Comparison of ENCODE assay signal across 8 mouse cellular contexts in the genomic region with DNA sequence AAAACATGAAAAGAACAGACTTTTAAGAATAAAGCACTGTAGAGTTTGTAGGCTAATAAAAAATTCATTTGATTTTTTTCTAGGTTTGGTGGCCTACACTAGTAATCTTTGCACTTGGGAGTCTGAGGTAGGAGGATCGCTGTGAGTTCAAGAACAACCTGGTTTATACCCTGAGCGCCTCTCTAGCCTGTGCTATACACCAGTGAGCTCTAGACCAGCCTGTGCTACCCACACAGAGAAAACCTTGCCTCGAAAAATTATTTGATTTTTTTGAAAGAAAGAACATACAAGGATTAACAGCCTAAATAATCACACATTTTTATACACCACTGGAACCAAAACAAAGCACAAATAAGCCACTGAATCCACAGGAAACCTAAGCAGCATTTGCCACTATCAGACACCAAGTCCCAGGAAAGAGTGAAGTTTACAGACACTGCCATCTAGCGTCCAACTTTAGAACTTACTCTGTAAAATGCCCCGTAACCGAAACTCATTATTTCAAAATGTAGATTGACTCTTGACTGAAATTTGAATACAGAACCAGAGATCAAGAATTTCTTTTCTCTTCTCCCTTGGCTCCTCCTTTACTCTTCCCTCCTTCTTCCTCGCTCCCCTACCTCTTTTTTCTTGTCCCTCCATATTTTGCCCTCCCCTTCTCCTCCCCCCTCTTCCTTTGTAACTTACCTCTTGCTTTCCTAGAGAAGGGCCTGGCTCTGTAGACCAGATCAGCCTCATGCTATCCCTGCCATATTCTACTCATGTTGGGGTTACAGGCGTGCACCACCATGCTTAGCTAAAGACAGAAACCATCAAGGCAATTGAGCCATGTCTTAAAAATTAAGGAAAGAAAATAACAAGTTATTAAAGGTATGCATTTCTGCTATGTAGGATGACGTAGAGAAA. TPM values are rescaled to one million over a fixed set of nuclear protein-coding genes. Genes with fewer than 3 reads are reported as not detected.
A peak's percentile ranks its signal among the peaks of the same experiment; 100 is the strongest.
DNase-seq lines count a peak whose midpoint lies in the region; ATAC-seq and TF ChIP-seq lines count a peak whose summit lies in the region.

No protein-coding gene starts in this region.

- 0 out of 2 replicates have a peak, but pooled peaks have one; percentile 10 for TF ChIP-seq CTCF in bone marrow, adult 2 months (IDR thresholded peaks at IDR 0.05; ENCODE audit: control insufficient read depth, insufficient read depth, low read length)
- TF ChIP-seq CTCF in heart, adult 2 months (IDR thresholded peaks at IDR 0.05) = peak; percentile 90
- TF ChIP-seq CTCF in midbrain, postnatal 0 days (IDR thresholded peaks at IDR 0.05) = peak; percentile 87

- 39% methylated on average over 9 of the region's 9 CpGs for whole genome bisulfite sequencing in kidney, embryonic 16.5 days
- 37% methylated on average over 9 of the region's 9 CpGs for WGBS in bone marrow, adult 2 months
- WGBS in heart, adult 2 months = 31% methylated on average over 9 of the region's 9 CpGs
- 40% methylated on average over 9 of the region's 9 CpGs for WGBS in midbrain, postnatal 0 days

- no peaks in the 10 kb centered on the region for H3K4me1 ChIP-seq in kidney, embryonic 16.5 days (ENCODE audit: insufficient read depth, low read length)
- no peaks in the 10 kb centered on the region for H3K4me1 ChIP-seq in bone marrow, adult 2 months (ENCODE audit: control insufficient read depth, insufficient read depth, low read length)
- H3K4me1 ChIP-seq in heart, adult 2 months (ENCODE audit: control insufficient read depth, insufficient read depth, low read length) = no peaks in the 10 kb centered on the region; the same call in 1 of the 2 replicates
- H3K4me1 ChIP-seq in midbrain, postnatal 0 days (ENCODE audit: insufficient read depth, low read length) = no peaks in the 10 kb centered on the region

- H3K27ac ChIP-seq in kidney, embryonic 16.5 days (ENCODE audit: low read length) = no peak overlapping the region
- H3K27ac ChIP-seq in bone marrow, adult 2 months (ENCODE audit: control insufficient read depth, insufficient read depth, low read depth, low read length, poor library complexity) = no peak overlapping the region
- no peak overlapping the region for H3K27ac ChIP-seq in heart, adult 2 months
- H3K27ac ChIP-seq in midbrain, postnatal 0 days (ENCODE audit: low read depth, low read length) = no peak overlapping the region

- TF ChIP-seq EP300 in heart, adult 2 months (IDR thresholded peaks at IDR 0.05; ENCODE audit: insufficient read depth, low read depth, low read length) = no peak

- H3K9me3 ChIP-seq in kidney, embryonic 16.5 days (ENCODE audit: low read length) = no peaks in the 10 kb centered on the region
- H3K9me3 ChIP-seq in midbrain, postnatal 0 days (ENCODE audit: low read length) = no peaks in the 10 kb centered on the region

- no peaks in the 10 kb centered on the region for H3K79me2 ChIP-seq in heart, adult 2 months (replicated peaks; ENCODE audit: control insufficient read depth, insufficient read depth, low read length)

- no peaks in the 10 kb centered on the region for H3K27me3 ChIP-seq in kidney, embryonic 16.5 days (ENCODE audit: insufficient read depth, low read length)
- H3K27me3 ChIP-seq in heart, adult 2 months (ENCODE audit: control insufficient read depth, insufficient read depth, low read length) = no peaks in the 10 kb centered on the region
- H3K27me3 ChIP-seq in midbrain, postnatal 0 days (ENCODE audit: insufficient read depth, low read length) = no peaks in the 10 kb centered on the region

- H3K36me3 ChIP-seq in kidney, embryonic 16.5 days (ENCODE audit: insufficient read depth, low read length) = no peaks in the 10 kb centered on the region
- no peaks in the 10 kb centered on the region for H3K36me3 ChIP-seq in heart, adult 2 months (ENCODE audit: control insufficient read depth, insufficient read depth, low read length)
- H3K36me3 ChIP-seq in midbrain, postnatal 0 days (ENCODE audit: insufficient read depth, low read length) = no peaks in the 10 kb centered on the region

- DNase-seq in kidney, adult 11 months = peak; percentile 9
- peak; percentile 79 for DNase-seq in CD4-positive, CD25-positive, alpha-beta regulatory T cell, adult 2 months (ENCODE audit: low read depth, low spot score)
- peak in 1 of 2 experiments; percentile 10 for DNase-seq in heart, adult 2 months
- peak; percentile 24 to 79 for DNase-seq in layer of hippocampus, postnatal 14 days (ENCODE audit: low spot score in 2 of 2)
- peak; percentile 84 for DNase-seq in midbrain, postnatal 0 days (ENCODE audit: low spot score)
- no peak for DNase-seq in gastrocnemius, postnatal 4 days (ENCODE audit: low spot score in 2 of 2)

- no peak overlapping the region for H3K4me2 ChIP-seq in kidney, embryonic 16.5 days (replicated peaks; ENCODE audit: low read depth, low read length)
- H3K4me2 ChIP-seq in midbrain, postnatal 0 days (ENCODE audit: low read depth, low read length, poor library complexity, severe bottlenecking) = no peak overlapping the region

- TF ChIP-seq POLR2A in bone marrow, adult 2 months (IDR thresholded peaks at IDR 0.05; ENCODE audit: borderline replicate concordance, control insufficient read depth, low read depth, low read length) = no peak
- no peak for TF ChIP-seq POLR2A in heart, adult 2 months (IDR thresholded peaks at IDR 0.05; ENCODE audit: insufficient read depth, low read depth, low read length)

- intact Hi-C loops in heart, adult 2 months (cut with DNase I) = loop anchor here (1.0 to 5.0 kb wide), 2 partner anchors 232 to 250 kb away; partner anchors contain the start of gene Cyp2u1

- H3K9ac ChIP-seq in kidney, embryonic 16.5 days (replicated peaks; ENCODE audit: low read length) = no peak overlapping the region
- H3K9ac ChIP-seq in heart, adult 2 months (ENCODE audit: low read depth, low read length) = no peak overlapping the region
- H3K9ac ChIP-seq in midbrain, postnatal 0 days (replicated peaks; ENCODE audit: low read length, poor library complexity, severe bottlenecking) = no peak overlapping the region

- no peak for ATAC-seq in kidney, embryonic 16.5 days (ENCODE audit: low FRiP score, low TSS enrichment)
- ATAC-seq in midbrain, postnatal 0 days (ENCODE audit: low FRiP score) = 0 out of 2 replicates have a peak, but pooled peaks have one; percentile 56

- H3K4me3 ChIP-seq in kidney, embryonic 16.5 days (ENCODE audit: low read length) = no peak overlapping the region
- H3K4me3 ChIP-seq in bone marrow, adult 2 months (replicated peaks; ENCODE audit: control insufficient read depth, low read depth, low read length) = no peak overlapping the region
- H3K4me3 ChIP-seq in heart, adult 2 months = no peak overlapping the region
- H3K4me3 ChIP-seq in midbrain, postnatal 0 days (ENCODE audit: low read depth, low read length) = no peak overlapping the region

RNA-seq across cellular contexts. Expression of gene Papss1, which starts 12.0 kb away (rescaled TPM):
- polyA plus RNA-seq in kidney, embryonic 16.5 days (2015; fragmentation: Nextera tagmentation; extraction: Ambion mirVana) = 115 and 124 TPM in 2 replicates
- polyA plus RNA-seq in bone marrow, adult 2 months (2011; ENCODE audit: insufficient read depth, insufficient read length, low replicate concordance, missing spikeins) = 4.1 and 4.5 TPM in 2 replicates
- 1 to 10 TPM; 8.0 to 10.0 TPM for total RNA-seq in heart, adult 2 months (2021)
- 8.5 and 14.1 TPM in 2 replicates for polyA plus RNA-seq in heart, adult 2 months (2012; rRNA removed)
- 10 to 100 TPM; 78.7 to 83.7 TPM for total RNA-seq in layer of hippocampus, postnatal 14 days (2021)
- 129 and 133 TPM in 2 replicates for total RNA-seq in midbrain, postnatal 0 days (2014; rRNA removed)
- polyA plus RNA-seq in midbrain, postnatal 0 days (2015; fragmentation: Nextera tagmentation; extraction: Ambion mirVana) = 107 and 111 TPM in 2 replicates
- 10 to 100 TPM; 37.9 to 39.8 TPM for total RNA-seq in gastrocnemius, postnatal 4 days (2021)

Comparison
In these comparisons a context has a peak if more than half of its experiments do, and no peak if none do; other contexts are left out.
1. DNase-seq: peak in kidney, adult 11 months (single experiment), CD4-positive, CD25-positive, alpha-beta regulatory T cell, adult 2 months (single experiment), layer of hippocampus, postnatal 14 days (2 of 2) and midbrain, postnatal 0 days (single experiment); none in gastrocnemius, postnatal 4 days (0 of 2).
2. CTCF ChIP-seq: peak in every context shown above with its lines; median percentile 90 in heart, adult 2 months; 87 in midbrain, postnatal 0 days; 10 in bone marrow, adult 2 months.